Comparison of ENCODE assay signal across 8 mouse cellular contexts in the genomic region with DNA sequence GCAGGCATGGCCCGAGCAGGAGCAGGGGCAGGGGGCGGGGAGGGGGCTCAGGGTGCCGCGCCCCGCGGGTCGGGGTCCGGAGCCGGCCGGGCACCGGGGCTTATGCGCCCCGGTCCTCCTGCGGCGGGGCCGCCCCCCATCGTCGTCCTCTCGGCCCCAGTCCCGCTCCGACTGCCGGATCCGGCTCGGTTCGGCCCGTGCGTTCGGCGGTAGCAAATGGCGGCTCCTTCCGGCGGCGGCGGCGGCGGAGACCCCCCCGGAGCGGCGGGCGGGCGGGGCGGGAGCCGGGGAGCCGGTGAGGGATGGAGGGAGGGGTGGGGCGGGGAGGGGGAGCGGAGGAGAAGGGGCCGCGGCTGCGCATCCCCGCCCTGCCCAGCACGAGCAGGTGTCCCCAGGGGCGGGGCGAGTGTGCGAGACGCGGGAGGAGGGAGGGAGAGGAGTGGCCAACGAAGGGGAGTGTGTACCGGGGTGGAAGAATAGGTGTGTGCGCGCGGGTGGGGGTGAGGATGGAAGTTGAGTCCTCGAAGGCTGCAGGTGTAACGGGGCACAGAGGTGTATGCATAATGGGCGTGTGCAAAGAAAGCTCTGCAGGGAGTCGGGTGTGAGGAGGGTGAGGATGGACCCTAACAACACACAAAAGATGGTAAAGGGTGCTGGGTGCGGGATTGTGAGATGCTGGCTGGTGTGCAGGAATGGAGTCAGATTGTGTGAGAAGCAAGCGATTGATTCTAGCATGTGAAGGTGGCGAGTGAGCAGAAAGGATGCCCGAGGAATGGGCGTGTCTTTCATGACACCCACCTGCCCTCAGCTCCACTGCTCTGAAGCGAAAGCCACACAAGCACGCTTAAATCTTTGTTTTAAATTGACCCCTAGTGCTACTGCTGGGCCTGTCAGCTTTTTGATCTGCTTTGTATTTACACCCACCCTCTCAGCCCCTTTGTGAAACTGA. TPM values are rescaled to one million over a fixed set of nuclear protein-coding genes. Genes with fewer than 3 reads are reported as not detected.
DNase-seq lines count a peak whose midpoint lies in the region; ATAC-seq lines count a peak whose summit lies in the region.

A gene (minus strand): TSS at position 217 of the 949 bp plus-strand sequence.

- H3K4me2 ChIP-seq in heart, embryonic 15.5 days, result peak within 1 kb of the TSS; percentile 100
- peak within 1 kb of the TSS; percentile 89 for H3K4me2 ChIP-seq in liver, embryonic 15.5 days
- H3K4me2 ChIP-seq in neural tube, embryonic 14.5 days (ENCODE audit: low read depth, low read length), result peak within 1 kb of the TSS; percentile 79

- peak; percentile 20 for ATAC-seq in heart, embryonic 15.5 days (replicated peaks; ENCODE audit: insufficient number of reproducible peaks, insufficient read depth, low FRiP score, low read depth)
- ATAC-seq in liver, embryonic 15.5 days (ENCODE audit: insufficient read depth), result no peak
- ATAC-seq in neural tube, embryonic 14.5 days (ENCODE audit: low read depth), result peak; percentile 41

- H3K4me1 ChIP-seq in heart, embryonic 15.5 days (replicated peaks), result peaks cover 34% of the 10 kb centered on the region
- H3K4me1 ChIP-seq in liver, embryonic 15.5 days (replicated peaks), result peaks cover 50% of the 10 kb centered on the region
- H3K4me1 ChIP-seq in neural tube, embryonic 14.5 days (ENCODE audit: control insufficient read depth, insufficient read depth, low read length), result peaks cover 20% of the 10 kb centered on the region

- H3K9me3 ChIP-seq in heart, embryonic 15.5 days (replicated peaks), result no peaks in the 10 kb centered on the region
- no peaks in the 10 kb centered on the region for H3K9me3 ChIP-seq in liver, embryonic 15.5 days (replicated peaks)
- H3K9me3 ChIP-seq in neural tube, embryonic 14.5 days (ENCODE audit: control insufficient read depth, low read length), result no peaks in the 10 kb centered on the region

- no peak within 1 kb of the TSS for H3K27ac ChIP-seq in heart, embryonic 15.5 days
- H3K27ac ChIP-seq in liver, embryonic 15.5 days (replicated peaks), result no peak within 1 kb of the TSS
- H3K27ac ChIP-seq in neural tube, embryonic 14.5 days (ENCODE audit: low read depth, low read length), result peak within 1 kb of the TSS; percentile 96

- peak within 1 kb of the TSS; percentile 81 for H3K4me3 ChIP-seq in heart, embryonic 15.5 days
- peak within 1 kb of the TSS; percentile 61 for H3K4me3 ChIP-seq in liver, embryonic 15.5 days (replicated peaks)
- peak within 1 kb of the TSS; percentile 79 for H3K4me3 ChIP-seq in neural tube, embryonic 14.5 days (ENCODE audit: low read depth, low read length)

- peaks cover 60% of the 10 kb centered on the region for H3K27me3 ChIP-seq in heart, embryonic 15.5 days
- peaks cover 74% of the 10 kb centered on the region for H3K27me3 ChIP-seq in liver, embryonic 15.5 days
- H3K27me3 ChIP-seq in neural tube, embryonic 14.5 days (ENCODE audit: control insufficient read depth, insufficient read depth, low read length), result no peaks in the 10 kb centered on the region

- H3K9ac ChIP-seq in heart, embryonic 15.5 days, result peak within 1 kb of the TSS; percentile 76
- H3K9ac ChIP-seq in liver, embryonic 15.5 days, result peak within 1 kb of the TSS; percentile 27; the same call in 1 of the 2 replicates
- H3K9ac ChIP-seq in neural tube, embryonic 14.5 days (replicated peaks; ENCODE audit: low read depth, low read length), result peak within 1 kb of the TSS; percentile 96

- DNase-seq in 416B (ENCODE audit: low read depth), result peak; percentile 66
- DNase-seq in Muller cell, postnatal 12 days (ENCODE audit: inconsistent ontology term), result peak; percentile 73
- peak; percentile 91 to 92 for DNase-seq in cerebellum, postnatal 14 days
- DNase-seq in kidney, postnatal 36 days, result peak; percentile 88 to 91
- peak; percentile 70 to 74 for DNase-seq in thymus, postnatal 10 days (ENCODE audit: low spot score in 2 of 2)

- 1% methylated on average over 57 of the region's 72 CpGs for whole genome bisulfite sequencing in heart, embryonic 15.5 days
- WGBS in liver, embryonic 15.5 days (ENCODE audit: insufficient replicate concordance), result 2% methylated on average over 57 of the region's 72 CpGs
- under 1% methylated on average over 64 of the region's 72 CpGs for WGBS in neural tube, embryonic 14.5 days

- H3K36me3 ChIP-seq in heart, embryonic 15.5 days, result peaks cover 3% of the 10 kb centered on the region
- peaks cover 6% of the 10 kb centered on the region for H3K36me3 ChIP-seq in liver, embryonic 15.5 days (replicated peaks)
- peaks cover 21% of the 10 kb centered on the region for H3K36me3 ChIP-seq in neural tube, embryonic 14.5 days (ENCODE audit: control insufficient read depth, insufficient read depth, low read length)

RNA-seq across cellular contexts. Expression of the gene that starts here (rescaled TPM):
- 0.13 and 0.25 TPM in 2 replicates for polyA plus RNA-seq in heart, embryonic 15.5 days (2015; fragmentation: Nextera tagmentation; extraction: Ambion mirVana)
- 0.03 TPM in 1 of 2 replicates, not detected in the other for polyA plus RNA-seq in liver, embryonic 15.5 days (2015; fragmentation: Nextera tagmentation; extraction: Ambion mirVana)
- polyA plus RNA-seq in neural tube, embryonic 14.5 days (2014; fragmentation: Nextera tagmentation; extraction: Ambion mirVana), result 9.7 and 13.2 TPM in 2 replicates

Comparison
In these comparisons a context has a peak if more than half of its experiments do, and no peak if none do; other contexts are left out.
1. Peak in ATAC-seq, H3K4me3 ChIP-seq, H3K9ac ChIP-seq and H3K4me2 ChIP-seq in heart, embryonic 15.5 days; RNA of the gene not detected or under 1 TPM.
2. H3K9ac ChIP-seq: peak in every context shown above with its lines; median percentile 96 in neural tube, embryonic 14.5 days; 76 in heart, embryonic 15.5 days; 27 in liver, embryonic 15.5 days.